Mouse (Mus musculus) heart, embryonic 11.5 days (tissue): ENCODE results near the gene Hcar1. TPM values are rescaled to one million over a fixed set of nuclear protein-coding genes. Genes with fewer than 3 reads are reported as not detected.

Experiments
- ATAC-seq: fragments of 200-750 bp; cut with Nextera tagmentation; replicated peaks from 2 replicates; pipeline ENCODE4 v1.8.0; 2017; ENCODE audit warnings: moderate library complexity; ENCODE audit not compliant: insufficient number of reproducible peaks, low FRiP score, low TSS enrichment
- H3K27ac ChIP-seq: fragments of 300-500 bp; sonication (generic); 2 replicates; pipeline ENCODE4 v1.5.1; 2014; ENCODE audit warnings: mild to moderate bottlenecking, low read depth, low read length
- H3K27me3 ChIP-seq: fragments of 300-500 bp; sonication (generic); 2 replicates; pipeline ENCODE4 v1.6.1; 2014; ENCODE audit warnings: mild to moderate bottlenecking, low read length, mixed read lengths; ENCODE audit not compliant: control insufficient read depth, insufficient read depth
- H3K36me3 ChIP-seq: fragments of 300-500 bp; sonication (generic); 2 replicates; pipeline ENCODE4 v1.6.1; 2014; ENCODE audit warnings: mild to moderate bottlenecking, low read length, moderate library complexity, mixed read lengths; ENCODE audit not compliant: control insufficient read depth, insufficient read depth
- H3K4me1 ChIP-seq: fragments of 300-500 bp; sonication (generic); 2 replicates; pipeline ENCODE4 v1.6.1; 2014; ENCODE audit warnings: low read length; ENCODE audit not compliant: control insufficient read depth, insufficient read depth
- H3K4me2 ChIP-seq: fragments of 300-500 bp; sonication (generic); 2 replicates; pipeline ENCODE4 v1.6.1; 2014; ENCODE audit warnings: mild to moderate bottlenecking, moderate library complexity
- H3K4me3 ChIP-seq: fragments of 300-500 bp; sonication (generic); 2 replicates; pipeline ENCODE4 v1.5.1; 2014; ENCODE audit warnings: low read depth, low read length
- H3K9ac ChIP-seq: fragments of 300-500 bp; sonication (generic); 2 replicates; pipeline ENCODE4 v1.6.1; 2014; ENCODE audit warnings: mild to moderate bottlenecking, low read depth, low read length, moderate library complexity
- H3K9me3 ChIP-seq: fragments of 300-500 bp; sonication (generic); replicated peaks from 2 replicates; pipeline ENCODE4 v1.6.1; 2016; ENCODE audit warnings: low read length; ENCODE audit not compliant: control insufficient read depth
- WGBS: fragments of 180-500 bp; shearing (Covaris S2); extraction: QIAGEN DNeasy Blood & Tissue Kit; methylation state at CpG from one replicate; pipeline ENCODE4 v1.1.7; 2014; ENCODE audit not compliant: insufficient replicate concordance; 5-methylcytosine and 5-hydroxymethylcytosine counted together
- polyA plus RNA-seq: library from polyadenylated mRNA; unstranded; fragments of >200 nt; fragmentation: Nextera tagmentation; extraction: Ambion mirVana; gene quantifications from 2 replicates; pipeline ENCODE4 v1.2.1, GENCODE M21; 2014

Gene Hcar1
- polyA plus RNA-seq, 1 experiment from 2014 or later = not detected

GRCm38 (mm10) chr5:123832309-123832708 is 47.5 kb downstream of the Hcar1 start:
- Histone ChIP-seq H3K27ac (no peak overlapping the region), H3K9ac (no peak overlapping the region), H3K27me3 (no peaks in the 10 kb centered on the region), H3K36me3 (no peaks in the 10 kb centered on the region), H3K4me1 (no peaks in the 10 kb centered on the region), H3K4me3 (no peak overlapping the region), H3K4me2 (no peak overlapping the region), H3K9me3 (no peaks in the 10 kb centered on the region)
- WGBS = 80% methylated on average over 7 of the region's 7 CpGs
- no peak for ATAC-seq

- H3K4me3 ChIP-seq = no peak overlapping the region
- H3K27ac ChIP-seq = no peak overlapping the region
- no peaks in the 10 kb centered on the region for H3K9me3 ChIP-seq
- H3K27me3 ChIP-seq = no peaks in the 10 kb centered on the region
- H3K9ac ChIP-seq = no peak overlapping the region
- WGBS = 70% methylated on average over 6 of the region's 6 CpGs
- H3K36me3 ChIP-seq = no peaks in the 10 kb centered on the region
- H3K4me1 ChIP-seq = no peaks in the 10 kb centered on the region
- ATAC-seq = no peak
- no peak overlapping the region for H3K4me2 ChIP-seq
These were observed 52.1 kb downstream of the Hcar1 start for GRCm38 (mm10) chr5:123827659-123828091.

Other genes starting within 250 kb of the Hcar1 start
- 45.2 TPM in 2 replicates for gene Clip1, start 195.4 kb downstream of the Hcar1 start, polyA plus RNA-seq
- gene Zcchc8, start 158.9 kb downstream of the Hcar1 start, polyA plus RNA-seq = 64.6 and 65.7 TPM in 2 replicates
- gene Rsrc2, start 130.6 kb downstream of the Hcar1 start, polyA plus RNA-seq = 104 and 109 TPM in 2 replicates
- gene Kntc1, start 130.3 kb downstream of the Hcar1 start, polyA plus RNA-seq = 24.6 and 27.3 TPM in 2 replicates
- not detected in 2 replicates for gene Hcar2, start 14.5 kb downstream of the Hcar1 start, polyA plus RNA-seq
- 104 and 110 TPM in 2 replicates for gene Denr, start 27.2 kb upstream of the Hcar1 start, polyA plus RNA-seq
- 0.93 and 1.2 TPM in 2 replicates for gene Gm43518, start 47.4 kb upstream of the Hcar1 start, polyA plus RNA-seq
- gene Ccdc62, start 50.7 kb upstream of the Hcar1 start, polyA plus RNA-seq = 6.0 and 6.4 TPM in 2 replicates
- 2.7 and 2.9 TPM in 2 replicates for gene Hip1r, start 93.6 kb upstream of the Hcar1 start, polyA plus RNA-seq
- gene Vps37b, start 152.2 kb upstream of the Hcar1 start, polyA plus RNA-seq = 43.3 and 48.2 TPM in 2 replicates
- gene Abcb9, start 215.8 kb upstream of the Hcar1 start, polyA plus RNA-seq = 1.1 and 1.4 TPM in 2 replicates
- gene Ogfod2, start 232.3 kb upstream of the Hcar1 start, polyA plus RNA-seq = 13.6 and 14.8 TPM in 2 replicates
- 65.7 and 74.6 TPM in 2 replicates for gene Arl6ip4, start 236.1 kb upstream of the Hcar1 start, polyA plus RNA-seq